Mouse (Mus musculus) bone marrow, adult 2 months (tissue): ENCODE measurements around the gene Ddn.

Experiments
- CTCF ChIP-seq: fragments of 200-500 bp; IDR thresholded peaks from 2 replicates; pipeline ENCODE4 v1.5.1; 2011; ENCODE audit warnings: low read length, control low read depth; ENCODE audit not compliant: control insufficient read depth, insufficient read depth
- POLR2A ChIP-seq: fragments of 200-500 bp; IDR thresholded peaks from 2 replicates; pipeline ENCODE4 v1.6.1; 2011; ENCODE audit warnings: low read depth, mild to moderate bottlenecking, control low read depth, low read length, borderline replicate concordance; ENCODE audit not compliant: control insufficient read depth

- no peak for TF ChIP-seq CTCF
- no peak for TF ChIP-seq POLR2A
Measured at GRCm38 (mm10) chr15:98831684-98832035, 22.4 kb upstream of the Ddn start.
